Mouse (Mus musculus): ENCODE results near the gene Nup107. TPM values are rescaled to one million over a fixed set of nuclear protein-coding genes. Genes with fewer than 3 reads are reported as not detected.

Nup107 gene
- polyA plus RNA-seq, 1 experiment from 2014 or later, result 106 TPM

DNA sequence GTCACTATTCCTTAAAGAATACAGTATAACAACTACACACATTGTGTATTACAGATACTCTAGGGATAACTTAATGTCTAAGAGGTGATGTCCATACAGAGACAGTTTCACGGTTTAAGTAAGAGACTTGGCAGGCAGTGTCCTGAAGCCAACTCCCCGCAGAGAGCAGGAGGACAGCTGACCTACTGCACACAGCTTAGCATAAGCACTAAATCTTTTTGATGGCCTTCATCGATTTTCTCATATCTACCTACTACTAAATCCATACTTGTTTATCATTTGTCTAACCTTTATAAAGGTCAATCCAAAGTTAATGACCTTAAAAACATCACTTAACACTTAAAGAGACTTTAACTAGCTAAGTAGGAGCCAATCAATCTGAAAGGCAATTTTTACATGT, 89.0 kb downstream of the Nup107 start:
- Histone ChIP-seq H3K27ac (replicated peaks; ENCODE audit: low read depth, low read length) (no peak overlapping the region), H3K4me2 (ENCODE audit: low read depth, severe bottlenecking) (no peak overlapping the region), H3K36me3 (ENCODE audit: control insufficient read depth, insufficient read depth, low read length) (peaks cover 47% of the 10 kb centered on the region), H3K27me3 (ENCODE audit: control insufficient read depth, insufficient read depth, low read length) (no peaks in the 10 kb centered on the region), H3K4me3 (ENCODE audit: low read depth, low read length) (no peak overlapping the region), H3K9me3 (ENCODE audit: control insufficient read depth, low read length) (no peaks in the 10 kb centered on the region), H3K4me1 (ENCODE audit: control insufficient read depth, insufficient read depth, low read length) (no peaks in the 10 kb centered on the region), H3K9ac (ENCODE audit: low read length) (no peak overlapping the region)
- ATAC-seq (ENCODE audit: insufficient number of reproducible peaks, low FRiP score, low TSS enrichment, low read depth) (no peak), DNase-seq (ENCODE audit: low spot score) (no peak)
- 94% methylated on average over 3 of the region's 3 CpGs for WGBS

GRCm38 (mm10) chr10:117702024-117702833, 90.3 kb downstream of the Nup107 start:
- ATAC-seq (ENCODE audit: insufficient number of reproducible peaks, low FRiP score, low TSS enrichment, low read depth), result no peak
- H3K4me1 ChIP-seq (ENCODE audit: control insufficient read depth, insufficient read depth, low read length), result no peaks in the 10 kb centered on the region
- WGBS, result 96% methylated on average over 6 of the region's 6 CpGs
- no peaks in the 10 kb centered on the region for H3K27me3 ChIP-seq (ENCODE audit: control insufficient read depth, insufficient read depth, low read length)
- no peak overlapping the region for H3K9ac ChIP-seq (ENCODE audit: low read length)
- no peaks in the 10 kb centered on the region for H3K9me3 ChIP-seq (ENCODE audit: control insufficient read depth, low read length)
- no peak overlapping the region for H3K4me2 ChIP-seq (ENCODE audit: low read depth, severe bottlenecking)
- H3K4me3 ChIP-seq (ENCODE audit: low read depth, low read length), result no peak overlapping the region
- no peak for DNase-seq (ENCODE audit: low spot score)
- no peak overlapping the region for H3K27ac ChIP-seq (replicated peaks; ENCODE audit: low read depth, low read length)
- peaks cover 52% of the 10 kb centered on the region for H3K36me3 ChIP-seq (ENCODE audit: control insufficient read depth, insufficient read depth, low read length)

DNA sequence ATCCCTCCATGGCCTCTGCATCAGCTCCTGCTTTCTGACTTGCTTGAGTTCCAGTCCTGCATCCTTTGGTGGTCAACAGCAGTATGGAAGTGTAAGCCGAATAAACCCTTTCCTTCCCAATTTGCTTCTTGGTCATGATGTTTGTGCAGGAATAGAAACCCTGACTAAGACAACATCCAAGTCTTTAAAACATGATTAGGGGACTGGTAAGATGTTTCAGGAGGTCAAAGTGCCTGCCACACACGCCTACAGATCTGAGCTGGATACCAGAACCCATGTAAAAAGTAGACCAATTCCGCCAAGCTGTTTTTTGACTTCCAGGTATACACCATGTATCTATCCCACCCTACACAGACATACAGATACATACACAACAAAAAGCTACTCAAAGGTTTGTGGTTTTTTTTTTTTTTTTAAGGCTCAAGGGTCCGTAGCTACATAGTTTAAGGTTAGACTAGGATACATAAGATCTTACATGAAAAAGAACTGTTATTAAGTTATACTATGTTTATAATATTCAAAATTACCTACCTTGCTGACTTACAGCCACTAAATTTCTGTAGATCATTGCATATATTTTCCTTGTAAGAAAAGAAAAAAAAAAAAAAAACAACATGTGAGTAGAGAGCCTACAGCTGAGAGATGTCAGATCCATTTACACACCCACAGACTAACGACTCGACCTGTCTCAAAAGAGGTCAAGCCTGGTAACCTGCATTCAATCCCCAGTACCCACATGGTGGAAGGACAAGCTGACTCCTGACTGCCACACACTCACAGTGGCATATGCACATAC, 91.3 kb downstream of the Nup107 start:
- no peak overlapping the region for H3K9ac ChIP-seq (ENCODE audit: low read length)
- peaks cover 50% of the 10 kb centered on the region for H3K36me3 ChIP-seq (ENCODE audit: control insufficient read depth, insufficient read depth, low read length)
- ATAC-seq (ENCODE audit: insufficient number of reproducible peaks, low FRiP score, low TSS enrichment, low read depth) (no peak), DNase-seq (ENCODE audit: low spot score) (no peak)
- H3K9me3 ChIP-seq (ENCODE audit: control insufficient read depth, low read length), result no peaks in the 10 kb centered on the region
- H3K4me1 ChIP-seq (ENCODE audit: control insufficient read depth, insufficient read depth, low read length), result no peaks in the 10 kb centered on the region
- H3K27me3 ChIP-seq (ENCODE audit: control insufficient read depth, insufficient read depth, low read length), result no peaks in the 10 kb centered on the region
- no peak overlapping the region for H3K4me3 ChIP-seq (ENCODE audit: low read depth, low read length)
- H3K4me2 ChIP-seq (ENCODE audit: low read depth, severe bottlenecking), result no peak overlapping the region
- H3K27ac ChIP-seq (replicated peaks; ENCODE audit: low read depth, low read length), result no peak overlapping the region
- 91% methylated on average over 6 of the region's 6 CpGs for WGBS

Other genes starting within 250 kb of the Nup107 start
- gene Cpm, start 163.2 kb downstream of the Nup107 start, polyA plus RNA-seq (2014; fragmentation: Nextera tagmentation; extraction: Ambion mirVana), result 38.3 and 45.1 TPM in 2 replicates
- 63.1 and 66.3 TPM in 2 replicates for gene Mdm2, start 81.9 kb downstream of the Nup107 start, polyA plus RNA-seq (2014; fragmentation: Nextera tagmentation; extraction: Ambion mirVana)
- gene Slc35e3, start 46.3 kb downstream of the Nup107 start, polyA plus RNA-seq (2014; fragmentation: Nextera tagmentation; extraction: Ambion mirVana), result 19.8 and 20.3 TPM in 2 replicates
- 152 and 167 TPM in 2 replicates for gene Rap1b, start 53.3 kb upstream of the Nup107 start, polyA plus RNA-seq (2014; fragmentation: Nextera tagmentation; extraction: Ambion mirVana)

Data from limb, embryonic 11.5 days (tissue).